Mouse (Mus musculus): ENCODE measurements around the gene Des. TPM values are rescaled to one million over a fixed set of nuclear protein-coding genes. Genes with fewer than 3 reads are reported as not detected.

Gene Des
- polyA plus RNA-seq, 1 experiment from 2014 or later, result 480 TPM

DNA sequence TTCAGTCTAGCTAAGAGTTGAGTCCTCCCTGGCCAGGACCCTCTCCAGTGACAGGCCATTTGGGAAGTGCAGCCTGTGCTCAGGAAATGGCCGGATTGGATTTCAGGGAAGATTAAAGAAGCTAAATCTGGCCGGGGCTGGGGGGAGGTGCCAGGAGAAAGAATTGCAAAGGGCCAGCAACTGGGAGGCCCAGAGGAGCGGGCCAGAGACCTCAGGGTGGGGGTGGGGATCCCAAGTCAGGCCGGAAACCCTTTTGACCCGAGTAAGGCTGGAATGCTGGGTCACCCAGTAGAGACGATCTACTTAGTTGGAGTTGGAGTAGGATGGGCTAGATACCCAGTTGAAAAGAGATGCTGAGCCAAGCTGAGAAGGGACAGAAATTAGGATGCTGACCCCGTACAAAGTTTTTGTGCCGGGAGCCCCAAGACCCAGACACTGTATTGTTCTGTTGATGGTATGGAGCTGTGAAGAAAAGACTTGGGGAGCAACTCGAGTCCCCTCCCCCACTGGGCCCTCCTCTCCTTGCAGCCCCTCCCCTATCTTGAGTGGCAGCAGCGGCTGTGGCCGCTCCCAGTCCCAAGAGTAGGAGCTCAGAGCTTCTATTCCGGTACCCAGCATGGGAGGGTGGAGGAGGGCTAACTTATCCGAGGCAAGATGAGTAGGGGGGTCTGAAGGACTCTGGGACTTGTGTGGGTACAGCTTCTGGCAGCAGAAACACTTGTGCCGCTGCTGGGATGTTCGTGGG is 15.7 kb upstream of the Des start:
- Histone ChIP-seq H3K36me3 (ENCODE audit: control insufficient read depth, insufficient read depth) (no peaks in the 10 kb centered on the region), H3K9me3 (replicated peaks; ENCODE audit: control insufficient read depth, low read length) (no peaks in the 10 kb centered on the region), H3K9ac (ENCODE audit: low read length) (peak overlapping the region; percentile 59), H3K4me1 (ENCODE audit: control insufficient read depth, insufficient read depth, low read length) (peaks cover 48% of the 10 kb centered on the region), H3K4me2 (ENCODE audit: low read depth, low read length) (peak overlapping the region; percentile 31), H3K27ac (ENCODE audit: low read length) (peak overlapping the region; percentile 68), H3K27me3 (ENCODE audit: control insufficient read depth, insufficient read depth, low read length) (no peaks in the 10 kb centered on the region; the same call in 1 of the 2 replicates), H3K4me3 (ENCODE audit: low read length) (no peak overlapping the region)
- 5% methylated on average over 15 of the region's 15 CpGs for WGBS
- ATAC-seq (replicated peaks; ENCODE audit: extremely low read depth, insufficient read depth, low FRiP score), result peak; percentile 17; the same call in 1 of the 2 replicates

DNA sequence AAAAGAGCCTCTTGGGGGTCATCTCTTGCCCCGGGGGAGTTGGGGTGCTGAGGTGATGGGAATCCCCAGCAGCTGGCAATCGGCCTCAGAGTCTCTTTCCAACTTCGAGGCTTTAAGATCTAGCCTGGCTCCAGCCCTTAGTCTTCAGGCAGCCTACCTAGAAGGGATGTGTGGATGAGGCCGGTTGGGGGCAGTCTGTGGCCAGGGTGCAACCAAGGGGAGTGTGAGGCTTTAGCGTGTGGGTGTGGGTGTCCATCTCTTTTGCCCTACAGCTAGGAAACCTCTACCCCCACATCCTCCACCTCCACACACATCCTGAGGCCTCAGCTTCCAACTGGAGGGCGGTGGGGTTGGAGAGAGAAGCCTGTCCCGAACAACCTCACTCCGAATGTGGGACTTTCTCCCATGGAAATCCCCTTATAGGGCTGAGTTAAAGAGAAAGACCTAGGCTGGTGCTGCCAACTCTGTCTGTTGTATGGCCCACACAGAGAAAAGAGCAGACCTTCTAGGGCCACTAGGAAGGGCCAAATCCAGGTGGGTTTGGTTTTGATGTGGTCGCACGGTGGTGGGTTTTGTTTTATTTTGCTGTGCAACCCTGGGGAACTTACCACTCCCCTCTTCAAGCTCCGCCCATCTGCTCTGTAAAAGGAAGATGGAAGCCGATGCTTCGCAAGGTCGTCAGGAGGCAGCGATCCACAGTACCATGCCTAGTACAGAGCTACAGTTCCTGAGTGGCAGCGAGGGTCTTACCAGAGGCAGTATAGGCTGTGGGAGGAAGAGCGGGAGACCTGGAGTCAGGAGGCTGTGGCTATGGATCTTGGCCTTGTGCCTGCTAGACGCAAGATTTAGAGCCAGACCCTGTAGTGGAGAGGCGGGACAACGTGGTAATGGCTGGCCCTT is 14.8 kb upstream of the Des start:
- H3K9ac ChIP-seq (ENCODE audit: low read length), result peak overlapping the region; percentile 30
- H3K4me1 ChIP-seq (ENCODE audit: control insufficient read depth, insufficient read depth, low read length), result peaks cover 53% of the 10 kb centered on the region
- no peaks in the 10 kb centered on the region for H3K9me3 ChIP-seq (replicated peaks; ENCODE audit: control insufficient read depth, low read length)
- H3K27me3 ChIP-seq (ENCODE audit: control insufficient read depth, insufficient read depth, low read length), result no peaks in the 10 kb centered on the region; the same call in 1 of the 2 replicates
- peak overlapping the region; percentile 68 for H3K27ac ChIP-seq (ENCODE audit: low read length)
- H3K36me3 ChIP-seq (ENCODE audit: control insufficient read depth, insufficient read depth), result no peaks in the 10 kb centered on the region
- no peak overlapping the region for H3K4me3 ChIP-seq (ENCODE audit: low read length)
- 32% methylated on average over 20 of the region's 20 CpGs for WGBS
- H3K4me2 ChIP-seq (ENCODE audit: low read depth, low read length), result peak overlapping the region; percentile 31
- ATAC-seq (replicated peaks; ENCODE audit: extremely low read depth, insufficient read depth, low FRiP score), result 0 out of 2 replicates have a peak, but pooled peaks have one; percentile 34

DNA sequence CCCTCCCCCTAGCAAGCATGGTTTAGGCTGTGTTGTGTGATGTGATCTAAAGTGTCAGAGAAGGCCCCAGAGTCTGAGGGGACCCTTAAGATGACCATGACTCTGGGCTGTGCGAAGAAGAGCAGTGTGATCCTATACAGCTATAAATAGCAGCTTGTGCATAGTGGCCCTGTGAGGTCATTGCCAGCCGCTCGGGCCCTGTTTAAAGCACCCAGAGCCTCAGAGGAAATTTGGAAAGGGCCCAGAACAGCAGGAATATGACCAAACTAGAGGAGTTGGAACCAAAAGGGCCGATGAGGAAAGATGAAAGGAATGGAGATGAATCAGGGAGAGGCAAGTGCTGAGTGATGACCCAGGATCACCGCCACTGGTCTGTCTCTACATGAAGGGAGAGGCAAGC is 12.8 kb upstream of the Des start:
- Histone ChIP-seq H3K9ac (ENCODE audit: low read length) (peak overlapping the region; percentile 57), H3K4me1 (ENCODE audit: control insufficient read depth, insufficient read depth, low read length) (peaks cover 53% of the 10 kb centered on the region), H3K27ac (ENCODE audit: low read length) (peak overlapping the region; percentile 85), H3K9me3 (replicated peaks; ENCODE audit: control insufficient read depth, low read length) (no peaks in the 10 kb centered on the region), H3K4me2 (ENCODE audit: low read depth, low read length) (no peak overlapping the region), H3K4me3 (ENCODE audit: low read length) (no peak overlapping the region), H3K27me3 (ENCODE audit: control insufficient read depth, insufficient read depth, low read length) (no peaks in the 10 kb centered on the region; the same call in 1 of the 2 replicates), H3K36me3 (ENCODE audit: control insufficient read depth, insufficient read depth) (no peaks in the 10 kb centered on the region)
- ATAC-seq (replicated peaks; ENCODE audit: extremely low read depth, insufficient read depth, low FRiP score), result peak; percentile 57
- 28% methylated on average over 5 of the region's 5 CpGs for whole genome bisulfite sequencing

DNA sequence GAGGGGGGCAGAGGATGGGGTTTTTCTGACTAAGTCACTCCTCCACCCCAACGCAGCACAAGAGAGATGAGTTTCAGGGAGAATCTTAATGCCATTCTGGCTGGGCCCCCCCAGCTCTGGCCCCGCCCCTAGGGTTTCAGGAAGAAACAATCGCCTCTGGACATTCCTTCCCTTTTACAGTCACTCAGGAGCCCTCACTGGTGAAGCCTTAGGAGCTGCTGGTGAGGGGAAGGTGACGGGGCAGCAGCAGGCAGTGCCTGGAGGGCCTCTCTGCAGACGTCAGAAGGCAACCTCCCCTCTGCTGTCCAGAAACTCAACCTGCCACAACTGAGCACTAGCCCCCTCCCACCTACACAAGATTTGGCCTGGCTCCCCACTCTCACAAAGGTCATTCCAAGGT is 10.9 kb upstream of the Des start:
- no peak overlapping the region for H3K4me2 ChIP-seq (ENCODE audit: low read depth, low read length)
- no peaks in the 10 kb centered on the region for H3K27me3 ChIP-seq (ENCODE audit: control insufficient read depth, insufficient read depth, low read length)
- peak overlapping the region; percentile 40 for H3K9ac ChIP-seq (ENCODE audit: low read length)
- H3K36me3 ChIP-seq (ENCODE audit: control insufficient read depth, insufficient read depth), result no peaks in the 10 kb centered on the region
- no peak overlapping the region for H3K4me3 ChIP-seq (ENCODE audit: low read length)
- peak; percentile 20; the same call in 1 of the 2 replicates for ATAC-seq (replicated peaks; ENCODE audit: extremely low read depth, insufficient read depth, low FRiP score)
- peaks cover 44% of the 10 kb centered on the region for H3K4me1 ChIP-seq (ENCODE audit: control insufficient read depth, insufficient read depth, low read length)
- 30% methylated on average over 5 of the region's 5 CpGs for WGBS
- H3K9me3 ChIP-seq (replicated peaks; ENCODE audit: control insufficient read depth, low read length), result no peaks in the 10 kb centered on the region
- H3K27ac ChIP-seq (ENCODE audit: low read length), result peak overlapping the region; percentile 90

DNA sequence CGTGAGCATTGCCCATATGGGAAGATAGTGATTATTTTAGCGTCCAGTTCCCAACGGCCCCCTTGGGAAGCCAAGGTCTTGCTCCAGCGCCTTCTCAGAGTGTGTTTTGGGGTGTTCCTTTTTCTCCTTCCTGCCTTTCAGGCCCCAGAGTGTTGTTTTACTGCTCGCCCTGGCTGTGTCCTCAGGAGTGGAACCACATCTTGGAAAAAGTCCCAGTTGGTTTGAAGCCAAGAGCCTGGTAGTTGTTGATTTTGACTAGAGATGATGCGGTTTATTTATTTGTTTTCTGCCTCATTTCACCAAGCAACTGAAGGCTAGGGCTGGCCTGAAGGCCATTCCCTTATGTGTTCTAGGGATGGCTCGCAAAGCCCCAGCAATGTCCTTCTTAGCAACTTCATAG is 2.9 kb upstream of the Des start:
- peak overlapping the region; percentile 40 for H3K27ac ChIP-seq (ENCODE audit: low read length)
- H3K36me3 ChIP-seq (ENCODE audit: control insufficient read depth, insufficient read depth), result no peaks in the 10 kb centered on the region
- H3K4me2 ChIP-seq (ENCODE audit: low read depth, low read length), result no peak overlapping the region
- no peaks in the 10 kb centered on the region for H3K9me3 ChIP-seq (replicated peaks; ENCODE audit: control insufficient read depth, low read length)
- WGBS, result 54% methylated on average over 7 of the region's 7 CpGs
- H3K4me1 ChIP-seq (ENCODE audit: control insufficient read depth, insufficient read depth, low read length), result peaks cover 28% of the 10 kb centered on the region
- H3K9ac ChIP-seq (ENCODE audit: low read length), result no peak overlapping the region
- H3K4me3 ChIP-seq (ENCODE audit: low read length), result no peak overlapping the region
- peaks cover 7% of the 10 kb centered on the region; the same call in 1 of the 2 replicates for H3K27me3 ChIP-seq (ENCODE audit: control insufficient read depth, insufficient read depth, low read length)
- ATAC-seq (replicated peaks; ENCODE audit: extremely low read depth, insufficient read depth, low FRiP score), result no peak

DNA sequence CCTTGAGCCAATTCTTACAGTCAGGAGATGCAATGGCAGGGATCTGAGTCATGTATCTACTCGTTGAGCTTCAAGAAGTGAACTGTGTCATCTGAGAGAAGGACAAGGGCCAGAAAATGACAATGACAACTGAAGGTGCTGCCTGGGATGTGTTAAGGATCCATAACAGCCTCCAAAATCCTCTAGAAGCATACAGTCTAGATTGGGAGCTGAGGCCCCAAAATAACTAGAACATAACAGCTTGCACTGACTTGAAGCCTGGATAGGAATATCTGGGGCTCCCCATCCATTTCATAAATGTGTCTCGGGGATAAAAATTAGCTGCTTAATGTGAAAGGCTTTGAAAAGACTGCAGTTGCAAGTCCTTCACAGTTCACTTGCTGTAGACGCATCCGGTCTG is 2.1 kb upstream of the Des start:
- Histone ChIP-seq H3K4me3 (ENCODE audit: low read length) (no peak overlapping the region), H3K9ac (ENCODE audit: low read length) (no peak overlapping the region), H3K4me1 (ENCODE audit: control insufficient read depth, insufficient read depth, low read length) (peaks cover 35% of the 10 kb centered on the region), H3K9me3 (replicated peaks; ENCODE audit: control insufficient read depth, low read length) (no peaks in the 10 kb centered on the region), H3K27me3 (ENCODE audit: control insufficient read depth, insufficient read depth, low read length) (peaks cover 7% of the 10 kb centered on the region; the same call in 1 of the 2 replicates), H3K27ac (ENCODE audit: low read length) (peak overlapping the region; percentile 5; the same call in 1 of the 2 replicates), H3K4me2 (ENCODE audit: low read depth, low read length) (no peak overlapping the region), H3K36me3 (ENCODE audit: control insufficient read depth, insufficient read depth) (peaks cover 6% of the 10 kb centered on the region)
- WGBS, result 78% methylated on average over 4 of the region's 4 CpGs
- ATAC-seq (replicated peaks; ENCODE audit: extremely low read depth, insufficient read depth, low FRiP score), result no peak

DNA sequence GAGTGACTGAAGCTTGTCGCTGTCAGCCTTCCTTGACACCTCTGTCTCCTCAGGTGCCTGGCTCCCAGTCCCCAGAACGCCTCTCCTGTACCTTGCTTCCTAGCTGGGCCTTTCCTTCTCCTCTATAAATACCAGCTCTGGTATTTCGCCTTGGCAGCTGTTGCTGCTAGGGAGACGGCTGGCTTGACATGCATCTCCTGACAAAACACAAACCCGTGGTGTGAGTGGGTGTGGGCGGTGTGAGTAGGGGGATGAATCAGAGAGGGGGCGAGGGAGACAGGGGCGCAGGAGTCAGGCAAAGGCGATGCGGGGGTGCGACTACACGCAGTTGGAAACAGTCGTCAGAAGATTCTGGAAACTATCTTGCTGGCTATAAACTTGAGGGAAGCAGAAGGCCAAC is 783 bp upstream of the Des start:
- Histone ChIP-seq H3K27me3 (ENCODE audit: control insufficient read depth, insufficient read depth, low read length) (peaks cover 7% of the 10 kb centered on the region; the same call in 1 of the 2 replicates), H3K4me1 (ENCODE audit: control insufficient read depth, insufficient read depth, low read length) (peaks cover 39% of the 10 kb centered on the region), H3K4me3 (ENCODE audit: low read length) (no peak overlapping the region; the same call in 1 of the 2 replicates), H3K27ac (ENCODE audit: low read length) (peak overlapping the region; percentile 96), H3K9me3 (replicated peaks; ENCODE audit: control insufficient read depth, low read length) (no peaks in the 10 kb centered on the region), H3K36me3 (ENCODE audit: control insufficient read depth, insufficient read depth) (peaks cover 17% of the 10 kb centered on the region), H3K4me2 (ENCODE audit: low read depth, low read length) (peak overlapping the region; percentile 63), H3K9ac (ENCODE audit: low read length) (peak overlapping the region; percentile 78)
- peak; percentile 75 for ATAC-seq (replicated peaks; ENCODE audit: extremely low read depth, insufficient read depth, low FRiP score)
- 26% methylated on average over 13 of the region's 13 CpGs for WGBS

DNA sequence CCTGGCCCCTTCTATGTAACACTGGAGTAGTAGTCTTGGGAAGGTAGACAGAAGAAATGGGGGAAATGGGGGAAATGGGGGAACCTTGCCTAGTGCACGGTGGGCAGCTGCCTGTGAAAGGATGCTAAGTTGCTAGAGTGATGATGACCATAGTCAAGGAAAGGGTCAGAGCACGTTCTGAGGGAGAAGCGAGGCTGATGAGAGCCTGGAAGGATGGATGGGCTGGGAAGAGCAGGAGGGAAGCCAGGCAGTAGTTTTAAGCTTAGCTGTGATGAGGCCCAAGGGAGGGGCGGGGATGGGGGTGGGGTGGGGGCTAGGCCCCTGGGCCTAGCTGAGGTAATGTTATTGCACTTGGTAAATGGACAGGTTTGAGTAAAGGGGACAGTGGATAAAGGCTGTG is 994 bp downstream of the Des start:
- H3K4me3 ChIP-seq (ENCODE audit: low read length), result peak overlapping the region; percentile 56
- no peaks in the 10 kb centered on the region for H3K9me3 ChIP-seq (replicated peaks; ENCODE audit: control insufficient read depth, low read length)
- peaks cover 47% of the 10 kb centered on the region for H3K4me1 ChIP-seq (ENCODE audit: control insufficient read depth, insufficient read depth, low read length)
- no peak for ATAC-seq (replicated peaks; ENCODE audit: extremely low read depth, insufficient read depth, low FRiP score)
- peak overlapping the region; percentile 78 for H3K9ac ChIP-seq (ENCODE audit: low read length)
- H3K27ac ChIP-seq (ENCODE audit: low read length), result peak overlapping the region; percentile 96
- H3K27me3 ChIP-seq (ENCODE audit: control insufficient read depth, insufficient read depth, low read length), result peaks cover 7% of the 10 kb centered on the region; the same call in 1 of the 2 replicates
- peak overlapping the region; percentile 63 for H3K4me2 ChIP-seq (ENCODE audit: low read depth, low read length)
- 21% methylated on average over 4 of the region's 4 CpGs for WGBS
- peaks cover 21% of the 10 kb centered on the region for H3K36me3 ChIP-seq (ENCODE audit: control insufficient read depth, insufficient read depth)
